Mouse (Mus musculus) common myeloid progenitor, adult 5-6 weeks (primary cell): ENCODE data around the gene Susd1. TPM values are rescaled to one million over a fixed set of nuclear protein-coding genes. Genes with fewer than 3 reads are reported as not detected.

ENCODE experiments used
- ATAC-seq: replicated peaks from 2 replicates; pipeline ENCODE4 v1.8.0; 2016; ENCODE audit warnings: low read depth, mild to moderate bottlenecking, moderate TSS enrichment, inconsistent platforms; ENCODE audit not compliant: poor library complexity, severe bottlenecking
- total RNA-seq: library from RNA; stranded (forward); fragments of 200-1000, 187-1606 nt; gene quantifications from 2 replicates; pipeline ENCODE4 v1.2.3, GENCODE M21; 2017

The Susd1 gene
- total RNA-seq, 1 experiment from 2014 or later: 126 TPM

- no peak for ATAC-seq
These were observed 108.8 kb downstream of the Susd1 start for GRCm38 (mm10) chr4:59329461-59330304.

- no peak for ATAC-seq
These were observed 109.6 kb downstream of the Susd1 start for GRCm38 (mm10) chr4:59328821-59329220.

DNA sequence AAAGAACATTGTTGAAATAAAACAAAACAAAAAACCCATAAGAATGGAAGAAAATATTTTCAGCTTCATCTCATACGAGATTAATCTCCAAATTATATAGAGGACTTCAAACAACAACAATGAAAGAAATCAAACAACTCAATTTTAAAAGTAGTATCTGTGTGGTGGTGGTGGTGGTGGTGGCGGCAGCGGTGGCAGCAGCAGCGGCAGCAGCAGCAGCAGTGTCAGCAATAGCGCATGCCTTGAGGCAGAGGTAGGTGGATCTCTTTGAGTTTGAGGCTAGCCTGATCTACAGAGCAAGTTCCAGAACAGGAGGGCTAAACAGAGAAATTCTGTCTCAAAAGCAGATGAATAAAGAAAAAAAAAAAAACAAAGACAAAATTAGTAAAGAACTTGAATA is 110.4 kb downstream of the Susd1 start:
- ATAC-seq: no peak

GRCm38 (mm10) chr4:59326031-59326760 is 112.2 kb downstream of the Susd1 start:
- no peak for ATAC-seq

- peak; percentile 60 for ATAC-seq
These were observed 114.1 kb downstream of the Susd1 start for GRCm38 (mm10) chr4:59324317-59324716.

DNA sequence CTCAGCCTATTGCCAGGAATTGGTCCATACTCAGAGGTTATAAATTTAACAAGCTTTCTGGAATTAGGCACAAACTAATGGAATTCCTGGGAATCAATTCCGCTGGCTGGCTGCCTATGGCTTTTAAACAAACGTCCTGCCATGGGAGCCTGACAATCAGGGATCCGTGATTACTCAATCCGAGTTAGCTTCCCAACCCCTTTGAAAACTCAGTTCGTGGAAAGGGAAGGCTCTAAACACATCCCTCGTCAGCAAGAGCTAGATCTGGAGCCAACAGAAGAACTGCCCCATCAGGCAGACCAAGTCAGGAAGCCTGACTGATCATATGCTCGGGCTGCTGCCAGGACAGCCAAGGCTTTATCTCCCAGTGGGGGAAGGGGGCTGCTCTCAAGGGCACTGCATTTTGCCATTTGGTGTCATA is 115.2 kb downstream of the Susd1 start:
- no peak for ATAC-seq

- no peak for ATAC-seq
These were observed 115.7 kb downstream of the Susd1 start for GRCm38 (mm10) chr4:59322733-59323132.

DNA sequence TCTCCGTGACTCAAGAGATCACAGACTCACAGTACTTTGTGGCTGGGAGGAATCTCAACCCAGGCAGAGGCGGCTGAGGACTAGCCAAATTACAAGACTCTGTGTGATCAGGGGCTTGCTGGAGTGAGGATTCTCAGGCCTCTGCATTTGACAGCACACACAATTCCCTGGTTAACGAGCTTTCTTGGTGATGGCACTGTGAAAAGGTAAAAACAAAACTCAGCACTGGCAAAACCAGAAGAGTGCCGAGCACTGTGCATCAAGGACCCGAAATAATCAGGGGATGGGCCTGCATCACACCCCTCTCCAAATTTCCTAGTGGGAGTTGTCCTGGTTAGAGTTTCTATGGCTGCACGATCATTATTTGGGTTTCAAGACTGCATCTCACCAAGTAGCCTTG is 116.4 kb downstream of the Susd1 start:
- no peak for ATAC-seq

DNA sequence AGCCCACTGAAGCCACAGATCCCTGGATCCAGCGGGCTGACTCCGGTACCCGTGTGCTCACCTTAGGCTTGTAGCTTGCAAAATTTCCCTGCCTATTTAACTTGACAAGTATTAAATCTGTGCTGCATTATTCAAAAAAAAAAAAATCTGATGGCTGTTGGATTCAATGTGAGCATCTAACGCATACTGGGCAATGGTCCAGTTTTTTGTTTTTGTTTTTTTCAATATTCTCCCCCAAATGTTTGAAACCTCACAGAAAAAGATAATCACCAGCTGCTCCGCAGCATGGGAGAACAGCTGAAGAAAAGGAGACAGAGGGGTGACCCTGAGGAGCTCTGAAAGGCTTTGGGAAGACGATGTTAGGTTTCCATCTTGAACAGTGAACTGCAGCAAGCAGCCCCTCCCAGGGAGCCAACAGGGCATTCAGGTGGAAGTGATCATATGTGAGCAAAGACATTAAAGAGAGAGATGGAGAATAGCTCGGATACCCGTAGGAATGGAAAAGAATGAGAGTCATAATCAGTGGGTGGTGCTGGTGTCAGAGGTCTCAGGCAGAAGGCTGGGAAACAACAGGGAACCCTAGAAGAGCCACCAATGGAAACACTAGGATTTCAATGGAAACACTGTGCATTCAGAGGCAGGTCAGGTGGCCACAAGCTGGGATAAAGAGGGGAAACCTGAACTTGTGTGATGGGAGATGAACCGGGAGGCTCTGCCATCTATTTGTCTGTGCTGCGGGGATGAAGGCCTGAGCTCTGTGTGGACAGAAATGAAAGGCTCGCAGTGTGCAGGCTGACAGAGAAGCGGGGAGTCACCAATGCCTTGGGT is 117.0 kb downstream of the Susd1 start:
- no peak for ATAC-seq

GRCm38 (mm10) chr4:59319136-59319941 is 119.1 kb downstream of the Susd1 start:
- no peak for ATAC-seq

DNA sequence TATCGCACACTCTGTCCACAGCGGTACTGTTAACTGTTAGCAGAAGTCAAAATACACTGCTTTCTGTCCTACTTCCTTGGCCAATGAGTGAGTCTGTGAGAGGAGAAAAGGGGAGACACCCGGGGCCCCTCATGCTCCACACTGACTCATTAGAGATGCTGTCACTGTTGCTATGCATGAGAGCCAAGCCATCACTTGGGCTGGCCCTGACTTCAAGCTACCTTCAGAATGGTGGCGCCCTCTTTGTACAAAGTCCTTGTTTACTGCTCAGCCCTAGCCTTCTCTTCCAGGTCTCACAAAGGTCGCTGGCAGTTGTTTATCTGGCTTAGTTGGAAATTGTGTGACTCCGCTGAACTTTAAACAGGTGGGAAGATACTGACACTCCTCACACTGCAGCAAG is 119.8 kb downstream of the Susd1 start:
- no peak for ATAC-seq

DNA sequence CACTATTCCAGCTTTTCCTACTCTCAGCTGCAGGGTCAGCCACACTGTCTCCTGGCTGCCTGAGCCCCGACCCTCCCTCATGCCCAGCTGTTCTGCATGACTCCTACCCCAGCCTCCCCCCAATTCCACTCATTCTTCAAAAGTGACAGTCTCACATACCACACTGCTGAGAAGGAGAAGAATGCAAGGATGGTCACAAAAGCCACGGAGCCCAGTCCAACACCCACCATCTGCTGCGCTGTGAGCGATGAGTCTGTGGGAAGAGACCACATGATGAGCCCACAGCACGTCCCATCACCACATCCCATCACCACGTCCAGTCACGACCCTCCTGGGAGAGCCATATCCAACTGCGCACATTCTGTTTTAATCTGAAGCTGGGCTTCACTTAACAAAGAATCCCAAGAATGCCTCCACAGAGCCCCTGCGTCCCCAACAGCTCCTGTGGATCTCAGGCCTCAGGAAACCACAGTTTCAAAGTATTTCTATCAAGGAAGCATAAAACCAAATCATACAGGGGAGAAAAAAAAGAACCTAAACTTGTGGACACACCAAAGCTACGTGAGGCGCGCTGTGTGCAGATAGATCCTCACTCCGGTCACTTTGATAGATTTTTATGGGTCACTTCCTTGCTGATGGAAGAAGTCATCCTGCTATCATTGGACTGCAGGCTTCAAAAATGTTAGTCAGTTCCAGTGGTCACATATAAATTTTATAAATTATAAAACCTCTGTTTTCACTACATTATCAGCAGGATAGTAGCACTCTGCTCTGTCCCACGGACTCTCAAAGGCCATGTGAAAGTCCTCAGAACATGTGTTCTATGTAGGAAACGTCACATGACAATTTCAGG is 122.7 kb downstream of the Susd1 start:
- ATAC-seq: 0 out of 2 replicates have a peak, but pooled peaks have one; percentile 25

GRCm38 (mm10) chr4:59314939-59315552 is 123.4 kb downstream of the Susd1 start:
- no peak for ATAC-seq

DNA sequence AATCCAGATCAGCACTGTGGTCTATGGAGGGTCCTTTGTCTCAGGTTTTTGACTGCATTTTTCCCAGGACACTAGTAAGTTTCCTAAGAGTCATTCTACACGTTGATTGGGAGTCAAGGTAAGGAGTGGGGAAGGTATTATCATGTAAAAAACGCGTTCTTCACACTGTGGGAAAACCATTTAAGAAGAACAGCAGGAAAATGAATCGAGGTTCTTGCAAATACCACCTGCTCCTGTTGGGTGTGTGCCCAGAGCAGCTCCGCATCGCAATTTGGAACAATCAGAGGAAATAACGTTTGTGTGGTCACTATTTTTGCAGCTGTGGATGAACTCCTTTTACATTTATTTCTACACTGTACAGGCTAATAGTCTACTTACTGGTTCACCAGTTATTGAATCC is 125.5 kb downstream of the Susd1 start:
- no peak for ATAC-seq

GRCm38 (mm10) chr4:59310590-59310989 is 127.8 kb downstream of the Susd1 start:
- no peak for ATAC-seq

DNA sequence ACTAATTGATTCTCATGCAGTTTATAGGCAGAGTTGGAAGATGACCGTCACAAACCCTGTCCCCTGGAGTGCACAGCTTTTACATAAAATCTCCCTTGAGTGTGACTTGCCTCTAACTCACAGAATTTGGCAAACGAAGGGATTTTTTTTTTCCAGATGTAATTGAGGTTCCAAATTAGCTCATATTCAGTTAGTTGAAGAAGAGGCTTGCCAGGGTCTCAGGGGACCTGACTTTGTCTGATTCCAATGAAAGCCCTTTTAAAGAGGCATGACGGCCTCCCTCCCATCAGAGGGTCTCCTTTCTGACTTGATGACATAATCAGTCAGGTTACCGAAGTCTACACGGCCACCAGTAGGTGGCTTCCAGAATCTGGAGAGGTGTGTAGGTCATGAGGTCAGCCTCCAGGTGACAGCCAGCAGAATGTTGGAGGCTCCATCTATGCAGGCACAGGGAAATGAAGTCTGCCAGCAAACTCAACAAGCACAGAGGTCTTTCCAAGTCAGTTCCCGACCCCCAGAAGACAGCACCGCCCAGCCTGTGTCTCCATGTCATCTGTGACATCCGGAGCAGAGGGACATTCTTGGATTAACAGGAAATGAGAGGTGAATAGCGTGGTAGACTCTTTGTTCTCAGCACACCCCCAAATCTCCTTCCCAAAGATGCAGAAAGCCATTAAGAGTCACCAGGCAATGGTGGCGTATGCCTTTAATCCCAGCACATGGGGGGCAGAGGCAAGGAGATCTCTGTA is 130.4 kb downstream of the Susd1 start:
- ATAC-seq: no peak

- no peak for ATAC-seq
These were observed 136.0 kb downstream of the Susd1 start for GRCm38 (mm10) chr4:59302387-59302786.
